Mouse (Mus musculus): ENCODE data around the gene Xrcc1. TPM values are rescaled to one million over a fixed set of nuclear protein-coding genes. Genes with fewer than 3 reads are reported as not detected.

The Xrcc1 gene
- polyA plus RNA-seq, 1 experiment from 2014 or later, result 41.1 TPM

DNA sequence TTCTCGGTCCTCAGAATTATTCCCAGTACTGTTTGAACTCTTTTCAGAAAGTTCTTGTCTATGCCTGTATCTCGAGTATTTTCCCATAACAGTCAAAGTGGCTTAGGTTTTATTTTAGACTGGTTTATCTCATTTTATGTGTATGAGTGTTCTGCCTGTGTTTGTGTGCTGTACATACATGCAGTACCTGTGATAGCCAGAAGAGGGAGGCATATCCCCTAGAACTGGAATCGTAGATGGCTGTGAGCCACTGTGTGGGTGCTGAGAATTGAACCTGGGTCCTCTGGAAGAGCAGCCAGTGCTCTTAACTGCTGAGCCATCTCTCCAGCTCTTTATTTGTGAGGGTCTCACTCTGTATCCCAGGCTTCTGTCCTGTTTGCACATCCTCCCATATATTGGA lies 75.1 kb downstream of the Xrcc1 start:
- no peak overlapping the region for H3K4me3 ChIP-seq (replicated peaks)
- no peaks in the 10 kb centered on the region for H3K27me3 ChIP-seq
- no peak overlapping the region for H3K9ac ChIP-seq
- H3K4me1 ChIP-seq (replicated peaks), result no peaks in the 10 kb centered on the region; the same call in 1 of the 2 replicates
- WGBS (ENCODE audit: insufficient replicate concordance), result 64% methylated on average over 3 of the region's 3 CpGs
- H3K9me3 ChIP-seq (replicated peaks), result no peaks in the 10 kb centered on the region
- H3K36me3 ChIP-seq (replicated peaks), result peaks cover 23% of the 10 kb centered on the region
- H3K4me2 ChIP-seq, result no peak overlapping the region
- no peak for ATAC-seq (ENCODE audit: insufficient read depth)
- no peak overlapping the region for H3K27ac ChIP-seq (replicated peaks)

DNA sequence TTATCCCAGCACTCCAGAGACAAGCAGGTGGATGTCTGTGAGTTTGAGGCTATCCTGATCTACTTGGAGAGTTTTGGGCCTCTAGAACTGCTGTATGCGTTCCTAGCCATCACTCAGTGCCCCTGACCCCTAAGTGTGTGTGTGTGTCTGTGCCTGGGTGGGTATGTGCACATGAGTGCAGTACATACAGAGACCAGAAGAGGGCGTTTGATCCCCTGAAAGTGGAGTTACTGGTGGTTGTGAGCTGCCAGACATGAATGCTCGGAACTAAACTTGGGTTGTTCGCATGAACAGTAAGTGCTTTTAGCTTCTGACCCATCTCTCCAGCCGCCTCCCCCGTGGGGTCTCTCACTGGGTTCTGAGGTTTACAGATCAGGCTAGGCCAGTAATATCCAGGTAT lies 76.9 kb downstream of the Xrcc1 start:
- Histone ChIP-seq H3K4me1 (replicated peaks) (no peaks in the 10 kb centered on the region; the same call in 1 of the 2 replicates), H3K4me3 (replicated peaks) (no peak overlapping the region), H3K4me2 (no peak overlapping the region), H3K27me3 (no peaks in the 10 kb centered on the region), H3K36me3 (replicated peaks) (peaks cover 23% of the 10 kb centered on the region), H3K9ac (no peak overlapping the region), H3K27ac (replicated peaks) (no peak overlapping the region), H3K9me3 (replicated peaks) (no peaks in the 10 kb centered on the region)
- no peak for ATAC-seq (ENCODE audit: insufficient read depth)
- WGBS (ENCODE audit: insufficient replicate concordance), result 65% methylated on average over 6 of the region's 6 CpGs

Other genes starting within 250 kb of the Xrcc1 start
- gene Zfp61, start 245.1 kb upstream of the Xrcc1 start, polyA plus RNA-seq (2015; fragmentation: Nextera tagmentation; extraction: Ambion mirVana), result 2.1 and 2.6 TPM in 2 replicates
- 1.7 TPM in 2 replicates for gene Zfp94, start 229.6 kb upstream of the Xrcc1 start, polyA plus RNA-seq (2015; fragmentation: Nextera tagmentation; extraction: Ambion mirVana)
- gene Tescl, start 212.4 kb upstream of the Xrcc1 start, polyA plus RNA-seq (2015; fragmentation: Nextera tagmentation; extraction: Ambion mirVana), result not detected in 2 replicates
- gene Lypd5, start 197.1 kb upstream of the Xrcc1 start, polyA plus RNA-seq (2015; fragmentation: Nextera tagmentation; extraction: Ambion mirVana), result not detected in 2 replicates
- gene Kcnn4, start 176.0 kb upstream of the Xrcc1 start, polyA plus RNA-seq (2015; fragmentation: Nextera tagmentation; extraction: Ambion mirVana), result 127 and 144 TPM in 2 replicates
- gene Smg9, start 146.7 kb upstream of the Xrcc1 start, polyA plus RNA-seq (2015; fragmentation: Nextera tagmentation; extraction: Ambion mirVana), result 14.8 and 15.9 TPM in 2 replicates
- 0.18 TPM in 1 of 2 replicates, not detected in the other for gene Irgc1, start 94.0 kb upstream of the Xrcc1 start, polyA plus RNA-seq (2015; fragmentation: Nextera tagmentation; extraction: Ambion mirVana)
- gene Plaur, start 83.8 kb upstream of the Xrcc1 start, polyA plus RNA-seq (2015; fragmentation: Nextera tagmentation; extraction: Ambion mirVana), result 5.8 and 6.5 TPM in 2 replicates
- gene Cadm4, start 64.3 kb upstream of the Xrcc1 start, polyA plus RNA-seq (2015; fragmentation: Nextera tagmentation; extraction: Ambion mirVana), result 0.20 and 0.25 TPM in 2 replicates
- gene Zfp428, start 39.3 kb upstream of the Xrcc1 start, polyA plus RNA-seq (2015; fragmentation: Nextera tagmentation; extraction: Ambion mirVana), result 4.2 and 4.5 TPM in 2 replicates
- gene AC161166.1, start 33.8 kb upstream of the Xrcc1 start, polyA plus RNA-seq (2015; fragmentation: Nextera tagmentation; extraction: Ambion mirVana), result not detected in 2 replicates
- 1.6 and 2.0 TPM in 2 replicates for gene Irgq, start 15.6 kb upstream of the Xrcc1 start, polyA plus RNA-seq (2015; fragmentation: Nextera tagmentation; extraction: Ambion mirVana)
- not detected in 2 replicates for gene Pinlyp, start 171 bp upstream of the Xrcc1 start, polyA plus RNA-seq (2015; fragmentation: Nextera tagmentation; extraction: Ambion mirVana)
- 27.1 and 28.9 TPM in 2 replicates for gene Ethe1, start 41.3 kb downstream of the Xrcc1 start, polyA plus RNA-seq (2015; fragmentation: Nextera tagmentation; extraction: Ambion mirVana)
- gene Zfp575, start 41.4 kb downstream of the Xrcc1 start, polyA plus RNA-seq (2015; fragmentation: Nextera tagmentation; extraction: Ambion mirVana), result 0.22 and 0.24 TPM in 2 replicates
- gene Phldb3, start 64.5 kb downstream of the Xrcc1 start, polyA plus RNA-seq (2015; fragmentation: Nextera tagmentation; extraction: Ambion mirVana), result 0.10 and 0.12 TPM in 2 replicates
- gene Lypd3, start 90.3 kb downstream of the Xrcc1 start, polyA plus RNA-seq (2015; fragmentation: Nextera tagmentation; extraction: Ambion mirVana), result not detected in 2 replicates
- gene Tex101, start 130.4 kb downstream of the Xrcc1 start, polyA plus RNA-seq (2015; fragmentation: Nextera tagmentation; extraction: Ambion mirVana), result 0.08 TPM in 1 of 2 replicates, not detected in the other
- not detected in 2 replicates for gene BC049730, start 163.0 kb downstream of the Xrcc1 start, polyA plus RNA-seq (2015; fragmentation: Nextera tagmentation; extraction: Ambion mirVana)
- gene Gm4763, start 180.6 kb downstream of the Xrcc1 start, polyA plus RNA-seq (2015; fragmentation: Nextera tagmentation; extraction: Ambion mirVana), result not detected in 2 replicates
- 10.1 and 13.5 TPM in 2 replicates for gene Cd177, start 214.0 kb downstream of the Xrcc1 start, polyA plus RNA-seq (2015; fragmentation: Nextera tagmentation; extraction: Ambion mirVana)
- gene Ceacam10, start 230.9 kb downstream of the Xrcc1 start, polyA plus RNA-seq (2015; fragmentation: Nextera tagmentation; extraction: Ambion mirVana), result 2.1 and 2.4 TPM in 2 replicates